Mouse (Mus musculus) olfactory bulb, adult 2 months (tissue): ENCODE data around the gene Zdhhc19.

Source experiments
- CTCF ChIP-seq: fragments of 200-500 bp; IDR thresholded peaks from 2 replicates; pipeline ENCODE4 v1.5.1; 2012; ENCODE audit warnings: low read depth, mild to moderate bottlenecking, low read length, moderate library complexity; ENCODE audit not compliant: insufficient read depth
- POLR2A ChIP-seq: fragments of 200-500 bp; IDR thresholded peaks from 2 replicates; pipeline ENCODE4 v1.6.1; 2012; ENCODE audit warnings: mild to moderate bottlenecking, low read depth, low read length, moderate library complexity; ENCODE audit not compliant: insufficient read depth

DNA sequence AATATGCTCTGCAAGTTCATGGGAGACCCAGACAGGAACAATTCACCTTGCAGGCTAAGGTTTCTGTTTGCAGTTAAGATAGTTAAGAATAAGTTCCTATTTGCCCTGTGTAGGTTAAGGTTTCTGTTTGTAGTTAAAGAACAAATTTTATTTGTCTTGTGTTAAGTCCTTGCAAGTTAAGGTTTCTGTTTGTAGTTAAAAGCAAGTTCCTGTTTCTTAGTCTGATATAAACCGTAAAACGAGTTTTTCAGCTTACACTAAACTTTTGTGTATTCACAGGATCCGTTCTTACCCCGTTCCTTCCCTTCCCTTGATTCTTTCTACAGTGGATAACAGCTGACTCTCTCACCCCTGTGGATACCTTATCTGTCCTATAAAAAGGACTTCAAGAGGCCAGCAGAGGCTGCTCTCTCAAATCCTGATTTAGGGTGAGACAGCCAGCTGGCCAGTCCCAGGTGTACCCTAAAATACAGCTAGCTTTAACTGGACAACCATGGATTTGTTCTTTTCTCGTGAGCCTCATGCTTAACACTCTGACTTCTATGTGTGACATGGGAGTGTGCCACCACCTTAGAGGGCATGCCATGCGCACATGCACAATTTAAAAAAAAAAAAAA is 26.6 kb downstream of the Zdhhc19 start:
- TF ChIP-seq CTCF (no peak), POLR2A (no peak)
